Mouse (Mus musculus): ENCODE measurements around the gene Acly. TPM values are rescaled to one million over a fixed set of nuclear protein-coding genes. Genes with fewer than 3 reads are reported as not detected.

Gene Acly
- polyA plus RNA-seq, 1 experiment from 2014 or later, result 227 TPM

GRCm38 (mm10) chr11:100564703-100565102, 36.9 kb upstream of the Acly start:
- 87% methylated on average over 6 of the region's 6 CpGs for WGBS
- H3K36me3 ChIP-seq (replicated peaks), result no peaks in the 10 kb centered on the region
- H3K9ac ChIP-seq, result no peak overlapping the region
- H3K4me2 ChIP-seq, result no peak overlapping the region
- no peaks in the 10 kb centered on the region for H3K27me3 ChIP-seq (replicated peaks)
- H3K9me3 ChIP-seq, result no peaks in the 10 kb centered on the region
- no peak overlapping the region for H3K4me3 ChIP-seq
- ATAC-seq (replicated peaks), result no peak
- H3K27ac ChIP-seq, result no peak overlapping the region
- H3K4me1 ChIP-seq, result no peaks in the 10 kb centered on the region

GRCm38 (mm10) chr11:100564297-100564696, 36.5 kb upstream of the Acly start:
- no peak overlapping the region for H3K4me2 ChIP-seq
- no peak overlapping the region for H3K4me3 ChIP-seq
- ATAC-seq (replicated peaks), result no peak

DNA sequence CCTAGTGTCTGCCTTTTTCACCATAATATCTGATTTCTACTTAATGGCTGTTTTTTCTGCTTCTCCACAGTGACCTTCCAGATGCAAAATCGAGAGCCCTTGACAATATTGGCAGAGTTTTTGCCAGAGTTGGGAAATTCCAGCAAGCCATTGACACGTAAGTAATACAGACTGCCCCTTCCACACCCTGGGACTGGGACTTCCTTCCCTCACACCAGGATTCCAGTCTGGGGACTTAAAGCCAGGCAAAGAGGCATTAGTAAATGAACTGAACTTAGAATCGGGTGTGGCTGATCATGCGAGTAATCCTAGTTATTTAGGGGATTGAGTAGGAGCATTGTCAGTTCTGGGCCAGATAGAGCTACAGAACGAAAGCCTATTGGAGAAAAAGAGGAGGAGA, 33.9 kb upstream of the Acly start:
- no peak overlapping the region for H3K4me3 ChIP-seq
- no peaks in the 10 kb centered on the region for H3K9me3 ChIP-seq
- no peaks in the 10 kb centered on the region for H3K4me1 ChIP-seq
- 56% methylated on average over 5 of the region's 5 CpGs for WGBS
- H3K36me3 ChIP-seq (replicated peaks), result no peaks in the 10 kb centered on the region
- no peak overlapping the region for H3K9ac ChIP-seq
- no peak overlapping the region for H3K27ac ChIP-seq
- no peak for ATAC-seq (replicated peaks)
- H3K27me3 ChIP-seq (replicated peaks), result no peaks in the 10 kb centered on the region
- no peak overlapping the region for H3K4me2 ChIP-seq

More at GRCm38 (mm10) chr11:100564297-100564696, 36.5 kb upstream of the Acly start:
- H3K4me1 ChIP-seq, result no peaks in the 10 kb centered on the region
- H3K9me3 ChIP-seq, result no peaks in the 10 kb centered on the region
- H3K9ac ChIP-seq, result no peak overlapping the region
- no peak overlapping the region for H3K27ac ChIP-seq
- no peaks in the 10 kb centered on the region for H3K36me3 ChIP-seq (replicated peaks)
- 82% methylated on average over 15 of the region's 15 CpGs for WGBS
- no peaks in the 10 kb centered on the region for H3K27me3 ChIP-seq (replicated peaks)

DNA sequence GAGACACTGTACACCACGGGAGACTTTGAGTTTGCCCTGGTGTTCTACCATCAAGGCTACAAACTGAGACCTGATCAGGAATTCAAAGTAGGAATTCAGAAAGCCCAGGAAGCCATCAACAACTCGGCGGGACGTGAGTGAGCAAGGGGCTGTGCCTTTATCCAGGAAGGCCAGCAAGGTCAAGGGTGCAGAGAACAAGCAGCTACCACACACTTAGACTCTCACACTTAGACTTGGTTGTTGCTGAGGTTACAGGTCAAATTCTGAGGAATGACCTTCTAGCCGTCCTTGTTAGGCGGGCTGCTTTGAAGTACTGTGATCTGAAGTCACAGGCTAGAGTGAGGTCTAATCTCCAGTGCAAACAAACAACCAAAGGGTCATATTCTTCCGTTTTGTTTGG, 31.7 kb upstream of the Acly start:
- H3K4me2 ChIP-seq, result no peak overlapping the region
- no peaks in the 10 kb centered on the region for H3K4me1 ChIP-seq
- no peak overlapping the region for H3K4me3 ChIP-seq
- no peaks in the 10 kb centered on the region for H3K27me3 ChIP-seq (replicated peaks)
- H3K27ac ChIP-seq, result no peak overlapping the region
- no peaks in the 10 kb centered on the region for H3K36me3 ChIP-seq (replicated peaks)
- no peak overlapping the region for H3K9ac ChIP-seq
- WGBS, result 39% methylated on average over 7 of the region's 7 CpGs
- no peaks in the 10 kb centered on the region for H3K9me3 ChIP-seq
- ATAC-seq (replicated peaks), result no peak

DNA sequence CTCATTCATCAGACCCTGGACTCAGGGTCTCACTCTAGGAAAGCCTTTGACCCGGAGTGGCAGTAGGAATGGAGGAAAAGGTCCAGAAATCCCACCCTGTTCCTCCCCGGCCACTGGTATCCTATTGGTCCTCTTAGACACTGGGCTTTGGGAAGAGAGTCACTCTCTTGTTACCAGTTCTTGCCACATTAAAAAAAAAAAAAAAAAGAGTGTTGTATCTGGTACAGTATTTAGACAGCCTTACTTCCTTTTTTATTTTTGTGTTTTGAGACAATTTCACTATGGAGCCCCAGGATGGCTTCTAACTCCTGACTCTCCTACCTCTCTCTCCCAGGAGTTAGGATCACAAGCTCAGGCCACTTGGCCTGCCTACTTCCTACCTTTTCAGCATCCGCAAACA, 29.8 kb upstream of the Acly start:
- no peak overlapping the region for H3K9ac ChIP-seq
- no peak overlapping the region for H3K4me2 ChIP-seq
- no peak overlapping the region for H3K4me3 ChIP-seq
- 81% methylated on average over 3 of the region's 3 CpGs for WGBS
- H3K27ac ChIP-seq, result no peak overlapping the region
- no peaks in the 10 kb centered on the region for H3K36me3 ChIP-seq (replicated peaks)
- no peaks in the 10 kb centered on the region for H3K27me3 ChIP-seq (replicated peaks)
- H3K4me1 ChIP-seq, result no peaks in the 10 kb centered on the region
- H3K9me3 ChIP-seq, result no peaks in the 10 kb centered on the region
- no peak for ATAC-seq (replicated peaks)

DNA sequence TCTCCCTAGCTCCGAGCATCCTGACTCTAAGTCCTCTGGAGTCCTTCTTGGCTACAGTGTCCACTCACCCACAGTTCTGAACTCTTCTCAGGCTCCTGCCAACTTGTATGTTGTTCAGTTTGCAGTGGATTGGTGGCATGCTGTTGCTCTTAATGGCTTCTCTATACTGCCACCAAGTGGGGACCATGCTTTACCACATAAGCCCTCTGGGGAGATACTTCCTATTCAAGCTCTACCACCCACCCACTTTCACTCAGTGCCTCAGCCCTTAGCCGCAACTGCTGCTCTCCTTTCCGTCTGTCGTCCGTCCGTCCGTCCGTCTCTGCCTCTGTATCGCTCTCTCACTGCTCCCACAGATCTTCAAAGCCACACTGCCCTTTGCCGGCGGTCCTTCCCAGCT, 27.8 kb upstream of the Acly start:
- ATAC-seq (replicated peaks), result no peak
- peak overlapping the region; percentile 33 for H3K4me2 ChIP-seq
- peak overlapping the region; percentile 16; the same call in 1 of the 2 replicates for H3K9ac ChIP-seq
- no peak overlapping the region for H3K4me3 ChIP-seq
- H3K9me3 ChIP-seq, result no peaks in the 10 kb centered on the region
- no peak overlapping the region for H3K27ac ChIP-seq
- H3K36me3 ChIP-seq (replicated peaks), result no peaks in the 10 kb centered on the region
- no peaks in the 10 kb centered on the region for H3K27me3 ChIP-seq (replicated peaks)
- WGBS, result 22% methylated on average over 11 of the region's 11 CpGs
- H3K4me1 ChIP-seq, result no peaks in the 10 kb centered on the region

- Histone ChIP-seq H3K27me3 (replicated peaks) (0 out of 2 replicates have a peak, but pooled peaks cover 2% of the 10 kb centered on the region), H3K27ac (no peak overlapping the region), H3K36me3 (replicated peaks) (no peaks in the 10 kb centered on the region), H3K4me2 (no peak overlapping the region), H3K9ac (no peak overlapping the region), H3K9me3 (no peaks in the 10 kb centered on the region), H3K4me3 (no peak overlapping the region), H3K4me1 (no peaks in the 10 kb centered on the region)
- ATAC-seq (replicated peaks), result no peak
- WGBS, result 87% methylated on average over 4 of the region's 4 CpGs
These were observed 25.0 kb upstream of the Acly start for GRCm38 (mm10) chr11:100552842-100553241.

DNA sequence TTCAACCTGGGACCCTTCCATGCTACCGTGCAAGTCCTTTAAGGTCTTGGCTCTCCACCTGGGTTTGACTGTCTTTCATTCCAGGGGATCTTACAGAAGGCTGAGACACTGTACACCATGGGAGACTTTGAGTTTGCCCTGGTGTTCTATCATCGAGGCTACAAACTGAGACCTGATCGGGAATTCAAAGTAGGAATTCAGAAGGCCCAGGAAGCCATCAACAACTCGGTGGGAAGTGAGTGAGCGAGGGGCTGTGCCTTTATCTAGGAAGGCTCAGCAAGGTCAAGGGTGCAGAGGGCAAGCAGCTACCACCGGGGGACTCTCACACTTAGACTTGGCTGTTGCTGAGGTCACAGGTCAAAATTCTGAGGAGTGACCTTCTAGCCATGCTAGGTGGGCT, 22.3 kb upstream of the Acly start:
- no peaks in the 10 kb centered on the region for H3K36me3 ChIP-seq (replicated peaks)
- H3K9ac ChIP-seq, result no peak overlapping the region
- H3K27ac ChIP-seq, result no peak overlapping the region
- H3K9me3 ChIP-seq, result no peaks in the 10 kb centered on the region
- 0 out of 2 replicates have a peak, but pooled peaks cover 3% of the 10 kb centered on the region for H3K27me3 ChIP-seq (replicated peaks)
- no peak overlapping the region for H3K4me3 ChIP-seq
- peaks cover 11% of the 10 kb centered on the region for H3K4me1 ChIP-seq
- H3K4me2 ChIP-seq, result no peak overlapping the region
- no peak for ATAC-seq (replicated peaks)
- WGBS, result 77% methylated on average over 6 of the region's 6 CpGs

DNA sequence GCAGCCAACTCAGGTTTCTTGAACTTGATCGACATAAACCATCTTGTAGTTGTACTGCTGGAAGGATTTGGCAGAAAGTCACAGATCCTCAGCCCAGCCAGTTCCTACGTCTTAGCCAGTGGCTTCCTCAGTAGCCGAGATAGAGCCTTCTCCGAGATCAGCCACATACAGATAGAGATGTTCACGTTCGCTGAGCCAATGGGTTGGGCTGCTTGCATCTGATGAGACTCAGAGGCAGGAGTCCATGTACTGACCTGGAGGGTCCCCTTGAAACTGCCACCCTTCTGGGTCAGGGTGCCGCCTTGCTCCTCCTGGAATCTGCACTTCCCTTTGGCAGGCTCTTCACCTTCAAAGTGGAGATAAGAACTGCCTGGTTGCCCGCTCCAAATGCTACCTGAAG, 21.7 kb upstream of the Acly start:
- no peaks in the 10 kb centered on the region for H3K36me3 ChIP-seq (replicated peaks)
- no peak overlapping the region for H3K9ac ChIP-seq
- H3K4me3 ChIP-seq, result no peak overlapping the region
- no peaks in the 10 kb centered on the region for H3K9me3 ChIP-seq
- H3K4me1 ChIP-seq, result peaks cover 18% of the 10 kb centered on the region
- no peak overlapping the region for H3K4me2 ChIP-seq
- no peak for ATAC-seq (replicated peaks)
- WGBS, result 82% methylated on average over 8 of the region's 8 CpGs
- H3K27ac ChIP-seq, result no peak overlapping the region
- H3K27me3 ChIP-seq (replicated peaks), result 0 out of 2 replicates have a peak, but pooled peaks cover 3% of the 10 kb centered on the region

DNA sequence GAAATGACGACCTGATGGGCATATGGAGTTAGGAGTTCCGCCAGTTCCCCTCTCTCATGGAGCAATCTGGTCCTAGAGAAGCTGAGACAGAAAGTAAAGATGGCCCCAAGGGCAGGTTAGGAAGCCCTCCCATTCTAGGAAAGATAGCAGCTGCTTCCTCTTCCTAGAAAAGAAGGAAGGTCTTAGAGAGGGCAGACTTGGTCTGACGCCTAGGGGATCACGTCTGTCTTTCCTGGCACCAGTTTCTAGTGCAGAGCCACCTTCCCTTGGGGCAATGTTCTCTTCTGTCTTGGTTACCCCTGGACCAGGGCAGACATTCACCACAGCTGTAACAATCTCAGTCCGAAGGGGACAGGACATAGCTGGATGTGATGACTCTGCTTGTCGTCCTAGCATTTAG, 20.3 kb upstream of the Acly start:
- Histone ChIP-seq H3K9ac (no peak overlapping the region), H3K27ac (no peak overlapping the region), H3K4me2 (no peak overlapping the region), H3K4me3 (no peak overlapping the region), H3K4me1 (peaks cover 18% of the 10 kb centered on the region), H3K27me3 (replicated peaks) (0 out of 2 replicates have a peak, but pooled peaks cover 3% of the 10 kb centered on the region), H3K36me3 (replicated peaks) (no peaks in the 10 kb centered on the region), H3K9me3 (no peaks in the 10 kb centered on the region)
- 88% methylated on average over 6 of the region's 6 CpGs for WGBS
- no peak for ATAC-seq (replicated peaks)

- no peaks in the 10 kb centered on the region for H3K9me3 ChIP-seq
- no peaks in the 10 kb centered on the region for H3K36me3 ChIP-seq (replicated peaks)
- no peak overlapping the region for H3K27ac ChIP-seq
- 87% methylated on average over 6 of the region's 6 CpGs for WGBS
- ATAC-seq (replicated peaks), result no peak
- H3K27me3 ChIP-seq (replicated peaks), result 0 out of 2 replicates have a peak, but pooled peaks cover 3% of the 10 kb centered on the region
- H3K4me1 ChIP-seq, result peaks cover 18% of the 10 kb centered on the region
- no peak overlapping the region for H3K4me2 ChIP-seq
- no peak overlapping the region for H3K4me3 ChIP-seq
- H3K9ac ChIP-seq, result no peak overlapping the region
These were observed 19.2 kb upstream of the Acly start for GRCm38 (mm10) chr11:100546955-100547354.

DNA sequence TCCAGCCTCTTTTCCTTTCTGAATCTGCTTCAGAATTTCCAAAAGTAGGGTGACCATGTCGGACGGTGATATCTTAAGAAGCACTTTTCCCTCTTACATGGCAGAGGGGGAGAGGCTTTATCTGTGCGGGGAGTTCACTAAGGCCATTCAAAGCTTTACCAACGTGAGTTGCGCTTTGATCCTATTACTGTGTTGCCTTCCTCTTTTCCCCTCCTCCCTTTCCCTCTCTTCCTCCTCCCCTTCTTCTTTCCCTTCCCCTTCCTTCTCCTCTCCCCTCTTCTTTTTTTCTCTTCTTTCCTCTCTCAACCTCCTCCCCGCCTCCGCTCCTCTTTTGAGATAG, 17.9 kb upstream of the Acly start:
- Histone ChIP-seq H3K27ac (peak overlapping the region; percentile 81), H3K4me1 (peaks cover 18% of the 10 kb centered on the region), H3K9me3 (no peaks in the 10 kb centered on the region), H3K4me2 (peak overlapping the region; percentile 82), H3K9ac (peak overlapping the region; percentile 54), H3K36me3 (replicated peaks) (no peaks in the 10 kb centered on the region), H3K27me3 (replicated peaks) (0 out of 2 replicates have a peak, but pooled peaks cover 3% of the 10 kb centered on the region), H3K4me3 (peak overlapping the region; percentile 48)
- WGBS, result 27% methylated on average over 7 of the region's 7 CpGs
- no peak for ATAC-seq (replicated peaks)

DNA sequence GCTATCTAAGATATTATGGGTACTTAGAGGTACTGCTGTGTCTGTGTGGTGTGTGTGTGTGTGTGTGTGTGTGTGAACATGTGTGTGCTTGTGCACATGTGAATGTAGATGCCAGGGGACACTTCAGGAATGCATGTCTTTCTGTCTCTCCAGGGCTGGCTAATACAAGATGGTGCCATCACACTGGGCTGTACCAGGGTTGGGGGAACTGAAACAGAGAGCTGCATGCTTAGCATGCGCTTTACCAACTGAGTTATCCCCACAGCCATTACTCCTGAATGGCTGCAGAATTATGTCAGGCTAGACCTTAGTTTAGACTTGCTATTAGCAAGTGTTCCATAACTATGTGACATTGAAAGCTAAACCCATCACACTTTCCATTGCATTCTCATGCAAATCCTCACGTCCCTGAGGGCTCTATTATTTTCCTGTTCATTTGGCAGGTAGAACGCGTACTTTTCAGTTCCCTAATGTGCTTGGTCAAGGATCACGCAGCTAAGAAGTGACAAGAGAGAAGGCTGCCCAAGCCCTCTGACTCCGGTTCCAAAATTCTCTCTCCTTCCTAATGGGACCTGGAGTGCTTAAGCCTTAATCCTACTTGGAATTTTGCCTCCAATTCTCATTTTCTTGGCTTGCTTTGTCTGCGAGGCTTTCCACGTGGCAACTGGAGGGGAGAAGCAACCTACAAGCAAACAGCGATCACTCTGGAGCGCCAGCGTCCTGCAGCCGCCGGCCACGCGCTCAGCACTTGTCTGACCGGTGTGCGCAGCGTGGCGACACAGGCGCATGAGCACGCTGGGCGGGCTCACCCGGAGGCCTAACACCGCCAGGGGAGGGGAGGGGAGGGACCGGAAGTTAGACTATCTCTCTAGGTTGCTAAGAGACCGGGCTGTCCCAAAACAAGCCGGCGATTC, 17.3 kb upstream of the Acly start, which contains the start of gene Ttc25:
TSS of gene Ttc25 (plus strand) at position 776 of the 914 bp plus-strand sequence.
- Histone ChIP-seq H3K4me2 (peak within 1 kb of the TSS; percentile 82), H3K27me3 (replicated peaks) (0 out of 2 replicates have a peak, but pooled peaks cover 3% of the 10 kb centered on the region), H3K9ac (peak within 1 kb of the TSS; percentile 54), H3K4me3 (peak within 1 kb of the TSS; percentile 48), H3K27ac (peak within 1 kb of the TSS; percentile 81), H3K36me3 (replicated peaks) (no peaks in the 10 kb centered on the region), H3K9me3 (no peaks in the 10 kb centered on the region), H3K4me1 (peaks cover 18% of the 10 kb centered on the region)
- WGBS, result 3% methylated on average over 28 of the region's 28 CpGs
- ATAC-seq (replicated peaks), result peak; percentile 98
